Mouse (Mus musculus): ENCODE results near the gene Gnpnat1. TPM values are rescaled to one million over a fixed set of nuclear protein-coding genes. Genes with fewer than 3 reads are reported as not detected.

Gnpnat1 gene
- polyA plus RNA-seq, 1 experiment from 2014 or later: 30.3 TPM

- no peak overlapping the region for H3K9ac ChIP-seq (ENCODE audit: low read depth, low read length)
- H3K36me3 ChIP-seq (ENCODE audit: control insufficient read depth, insufficient read depth): no peaks in the 10 kb centered on the region
- ATAC-seq (ENCODE audit: low read depth): no peak
- 36% methylated on average over 4 of the region's 4 CpGs for WGBS (ENCODE audit: insufficient replicate concordance)
- H3K9me3 ChIP-seq (replicated peaks; ENCODE audit: control insufficient read depth, low read length): no peaks in the 10 kb centered on the region
- H3K4me1 ChIP-seq (ENCODE audit: control insufficient read depth, low read depth, low read length): no peaks in the 10 kb centered on the region
- H3K4me2 ChIP-seq (ENCODE audit: low read depth, low read length): no peak overlapping the region
- no peaks in the 10 kb centered on the region for H3K27me3 ChIP-seq (ENCODE audit: control insufficient read depth, insufficient read depth, low read depth, low read length)
- H3K4me3 ChIP-seq (ENCODE audit: low read depth, low read length): no peak overlapping the region
- no peak overlapping the region for H3K27ac ChIP-seq (ENCODE audit: low read length)
Observed at GRCm38 (mm10) chr14:45422371-45422770, 17.7 kb upstream of the Gnpnat1 start.

GRCm38 (mm10) chr14:45419323-45419722, 14.6 kb upstream of the Gnpnat1 start:
- H3K4me2 ChIP-seq (ENCODE audit: low read depth, low read length): no peak overlapping the region
- no peaks in the 10 kb centered on the region for H3K4me1 ChIP-seq (ENCODE audit: control insufficient read depth, low read depth, low read length)
- no peak for ATAC-seq (ENCODE audit: low read depth)
- no peaks in the 10 kb centered on the region for H3K36me3 ChIP-seq (ENCODE audit: control insufficient read depth, insufficient read depth)
- no peaks in the 10 kb centered on the region for H3K9me3 ChIP-seq (replicated peaks; ENCODE audit: control insufficient read depth, low read length)
- no peaks in the 10 kb centered on the region for H3K27me3 ChIP-seq (ENCODE audit: control insufficient read depth, insufficient read depth, low read depth, low read length)
- WGBS (ENCODE audit: insufficient replicate concordance): 56% methylated on average over 4 of the region's 4 CpGs
- H3K27ac ChIP-seq (ENCODE audit: low read length): no peak overlapping the region
- no peak overlapping the region for H3K4me3 ChIP-seq (ENCODE audit: low read depth, low read length)
- no peak overlapping the region for H3K9ac ChIP-seq (ENCODE audit: low read depth, low read length)

GRCm38 (mm10) chr14:45418553-45418952, 13.8 kb upstream of the Gnpnat1 start:
- no peaks in the 10 kb centered on the region for H3K27me3 ChIP-seq (ENCODE audit: control insufficient read depth, insufficient read depth, low read depth, low read length)
- H3K9me3 ChIP-seq (replicated peaks; ENCODE audit: control insufficient read depth, low read length): no peaks in the 10 kb centered on the region
- H3K36me3 ChIP-seq (ENCODE audit: control insufficient read depth, insufficient read depth): no peaks in the 10 kb centered on the region
- no peak overlapping the region for H3K4me3 ChIP-seq (ENCODE audit: low read depth, low read length)
- 61% methylated on average over 3 of the region's 3 CpGs for WGBS (ENCODE audit: insufficient replicate concordance)
- peak; percentile 62 for ATAC-seq (ENCODE audit: low read depth)
- H3K27ac ChIP-seq (ENCODE audit: low read length): no peak overlapping the region
- no peaks in the 10 kb centered on the region for H3K4me1 ChIP-seq (ENCODE audit: control insufficient read depth, low read depth, low read length)
- no peak overlapping the region for H3K4me2 ChIP-seq (ENCODE audit: low read depth, low read length)
- H3K9ac ChIP-seq (ENCODE audit: low read depth, low read length): no peak overlapping the region

GRCm38 (mm10) chr14:45416265-45416664, 11.6 kb upstream of the Gnpnat1 start:
- no peak overlapping the region for H3K4me2 ChIP-seq (ENCODE audit: low read depth, low read length)
- H3K27me3 ChIP-seq (ENCODE audit: control insufficient read depth, insufficient read depth, low read depth, low read length): no peaks in the 10 kb centered on the region
- ATAC-seq (ENCODE audit: low read depth): no peak
- H3K9ac ChIP-seq (ENCODE audit: low read depth, low read length): no peak overlapping the region
- WGBS (ENCODE audit: insufficient replicate concordance): 58% methylated on average over 4 of the region's 4 CpGs
- no peak overlapping the region for H3K27ac ChIP-seq (ENCODE audit: low read length)
- H3K36me3 ChIP-seq (ENCODE audit: control insufficient read depth, insufficient read depth): no peaks in the 10 kb centered on the region
- H3K4me3 ChIP-seq (ENCODE audit: low read depth, low read length): no peak overlapping the region
- H3K9me3 ChIP-seq (replicated peaks; ENCODE audit: control insufficient read depth, low read length): no peaks in the 10 kb centered on the region
- no peaks in the 10 kb centered on the region for H3K4me1 ChIP-seq (ENCODE audit: control insufficient read depth, low read depth, low read length)

GRCm38 (mm10) chr14:45403651-45404050, 1.1 kb downstream of the Gnpnat1 start:
- WGBS (ENCODE audit: insufficient replicate concordance): 57% methylated on average over 7 of the region's 7 CpGs
- no peak overlapping the region for H3K27ac ChIP-seq (ENCODE audit: low read length)
- no peaks in the 10 kb centered on the region for H3K36me3 ChIP-seq (ENCODE audit: control insufficient read depth, insufficient read depth)
- ATAC-seq (ENCODE audit: low read depth): no peak
- no peak overlapping the region for H3K4me3 ChIP-seq (ENCODE audit: low read depth, low read length)
- no peaks in the 10 kb centered on the region for H3K27me3 ChIP-seq (ENCODE audit: control insufficient read depth, insufficient read depth, low read depth, low read length)
- H3K4me2 ChIP-seq (ENCODE audit: low read depth, low read length): no peak overlapping the region
- no peak overlapping the region for H3K9ac ChIP-seq (ENCODE audit: low read depth, low read length)
- H3K9me3 ChIP-seq (replicated peaks; ENCODE audit: control insufficient read depth, low read length): no peaks in the 10 kb centered on the region
- no peaks in the 10 kb centered on the region for H3K4me1 ChIP-seq (ENCODE audit: control insufficient read depth, low read depth, low read length)

- 35% methylated on average over 3 of the region's 3 CpGs for WGBS (ENCODE audit: insufficient replicate concordance)
- H3K4me1 ChIP-seq (ENCODE audit: control insufficient read depth, low read depth, low read length): no peaks in the 10 kb centered on the region
- ATAC-seq (ENCODE audit: low read depth): no peak
Observed at GRCm38 (mm10) chr14:45399836-45400235, 4.9 kb downstream of the Gnpnat1 start.

GRCm38 (mm10) chr14:45389194-45389593, 15.5 kb downstream of the Gnpnat1 start:
- Histone ChIP-seq H3K36me3 (ENCODE audit: control insufficient read depth, insufficient read depth) (no peaks in the 10 kb centered on the region), H3K27ac (ENCODE audit: low read length) (peak overlapping the region; percentile 84), H3K9me3 (replicated peaks; ENCODE audit: control insufficient read depth, low read length) (no peaks in the 10 kb centered on the region), H3K4me1 (ENCODE audit: control insufficient read depth, low read depth, low read length) (peaks cover 10% of the 10 kb centered on the region), H3K4me2 (ENCODE audit: low read depth, low read length) (peak overlapping the region; percentile 98), H3K27me3 (ENCODE audit: control insufficient read depth, insufficient read depth, low read depth, low read length) (no peaks in the 10 kb centered on the region), H3K9ac (ENCODE audit: low read depth, low read length) (peak overlapping the region; percentile 81), H3K4me3 (ENCODE audit: low read depth, low read length) (peak overlapping the region; percentile 78)
- WGBS (ENCODE audit: insufficient replicate concordance): 17% methylated on average over 3 of the region's 3 CpGs
- no peak for ATAC-seq (ENCODE audit: low read depth)

More at GRCm38 (mm10) chr14:45399836-45400235, 4.9 kb downstream of the Gnpnat1 start:
- Histone ChIP-seq H3K36me3 (ENCODE audit: control insufficient read depth, insufficient read depth) (no peaks in the 10 kb centered on the region), H3K9me3 (replicated peaks; ENCODE audit: control insufficient read depth, low read length) (no peaks in the 10 kb centered on the region), H3K9ac (ENCODE audit: low read depth, low read length) (no peak overlapping the region), H3K4me2 (ENCODE audit: low read depth, low read length) (no peak overlapping the region), H3K27ac (ENCODE audit: low read length) (no peak overlapping the region), H3K4me3 (ENCODE audit: low read depth, low read length) (no peak overlapping the region), H3K27me3 (ENCODE audit: control insufficient read depth, insufficient read depth, low read depth, low read length) (no peaks in the 10 kb centered on the region)

GRCm38 (mm10) chr14:45388345-45389181, 16.1 kb downstream of the Gnpnat1 start:
- no peaks in the 10 kb centered on the region for H3K9me3 ChIP-seq (replicated peaks; ENCODE audit: control insufficient read depth, low read length)
- H3K9ac ChIP-seq (ENCODE audit: low read depth, low read length): peak overlapping the region; percentile 81
- peak; percentile 95 for ATAC-seq (ENCODE audit: low read depth)
- no peaks in the 10 kb centered on the region for H3K27me3 ChIP-seq (ENCODE audit: control insufficient read depth, insufficient read depth, low read depth, low read length)
- H3K4me3 ChIP-seq (ENCODE audit: low read depth, low read length): peak overlapping the region; percentile 78
- H3K4me1 ChIP-seq (ENCODE audit: control insufficient read depth, low read depth, low read length): peaks cover 10% of the 10 kb centered on the region
- H3K27ac ChIP-seq (ENCODE audit: low read length): peak overlapping the region; percentile 84
- peak overlapping the region; percentile 98 for H3K4me2 ChIP-seq (ENCODE audit: low read depth, low read length)
- no peaks in the 10 kb centered on the region for H3K36me3 ChIP-seq (ENCODE audit: control insufficient read depth, insufficient read depth)
- WGBS (ENCODE audit: insufficient replicate concordance): under 1% methylated on average over 55 of the region's 71 CpGs

GRCm38 (mm10) chr14:45387480-45387879, 17.2 kb downstream of the Gnpnat1 start:
- no peaks in the 10 kb centered on the region for H3K27me3 ChIP-seq (ENCODE audit: control insufficient read depth, insufficient read depth, low read depth, low read length)
- ATAC-seq (ENCODE audit: low read depth): peak; percentile 57
- H3K9ac ChIP-seq (ENCODE audit: low read depth, low read length): no peak overlapping the region
- H3K4me3 ChIP-seq (ENCODE audit: low read depth, low read length): peak overlapping the region; percentile 78
- H3K27ac ChIP-seq (ENCODE audit: low read length): peak overlapping the region; percentile 84
- H3K9me3 ChIP-seq (replicated peaks; ENCODE audit: control insufficient read depth, low read length): no peaks in the 10 kb centered on the region
- peak overlapping the region; percentile 98 for H3K4me2 ChIP-seq (ENCODE audit: low read depth, low read length)
- WGBS (ENCODE audit: insufficient replicate concordance): 8% methylated on average over 2 of the region's 2 CpGs
- peaks cover 10% of the 10 kb centered on the region for H3K4me1 ChIP-seq (ENCODE audit: control insufficient read depth, low read depth, low read length)
- H3K36me3 ChIP-seq (ENCODE audit: control insufficient read depth, insufficient read depth): no peaks in the 10 kb centered on the region

Measured in liver, embryonic 16.5 days (tissue).